Comparison of ENCODE assay signal across 10 mouse cellular contexts in the genomic region with DNA sequence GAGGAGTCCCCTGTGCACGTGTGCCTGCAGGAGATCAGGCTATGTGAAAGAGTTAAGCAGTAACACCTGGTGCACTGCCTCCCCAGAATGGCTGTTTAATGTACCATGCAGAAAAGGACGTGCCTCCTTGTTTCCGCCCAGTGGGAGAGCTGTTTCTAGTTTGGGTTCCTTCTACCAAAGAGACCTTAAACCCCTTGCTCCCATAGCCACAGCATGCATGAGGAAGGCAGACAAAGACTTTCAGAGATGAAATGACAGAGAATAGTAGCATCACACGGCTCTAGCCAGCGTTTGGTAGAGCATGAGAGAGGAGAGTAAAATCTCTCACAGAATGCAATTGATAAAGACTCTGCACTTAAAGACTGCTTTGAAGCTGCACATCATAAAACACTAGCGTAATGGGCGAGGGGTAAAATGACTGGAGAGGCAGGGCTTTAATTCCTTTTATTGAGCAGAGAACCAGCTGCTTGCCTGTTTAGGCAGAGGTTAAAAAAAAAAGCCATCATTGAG.
DNase-seq lines count a peak whose midpoint lies in the region; ATAC-seq lines count a peak whose summit lies in the region.
"Had no signal": no experiment of that assay in that cellular context is flagged by ENCODE, and none has a peak within 500 bp of the region (broad histone marks: within the 10 kb centered on the region; RNA-seq: fewer than 3 reads in every experiment).

No protein-coding gene starts in this region.

- peak; percentile 44 for DNase-seq in embryonic facial prominence, embryonic 10.5 days (ENCODE audit: low spot score)
- DNase-seq in forebrain, embryonic 14.5 days (ENCODE audit: low spot score): peak; percentile 45
- DNase-seq in limb, embryonic 10.5 days (ENCODE audit: low spot score): peak; percentile 54
- no peak for DNase-seq in layer of hippocampus, postnatal 36 days
- no peak for DNase-seq in frontal cortex, postnatal 10 days (ENCODE audit: low spot score in 2 of 2)
- no peak for DNase-seq in T-cell, adult 2 months (ENCODE audit: low spot score)
- DNase-seq: cerebellum, adult 11 months; thymus, postnatal 25 days had no signal

- H3K4me2 ChIP-seq in forebrain, embryonic 14.5 days (ENCODE audit: low read length): no peak overlapping the region
- peak overlapping the region; percentile 1; the same call in 1 of the 2 replicates for H3K4me2 ChIP-seq in neural tube, embryonic 12.5 days (replicated peaks)
- H3K4me2 ChIP-seq: heart, embryonic 13.5 days had no signal

- no peak overlapping the region for H3K9ac ChIP-seq in forebrain, embryonic 14.5 days (ENCODE audit: low read length)
- no peak overlapping the region for H3K9ac ChIP-seq in neural tube, embryonic 12.5 days
- H3K9ac ChIP-seq: heart, embryonic 13.5 days had no signal

- H3K27me3 ChIP-seq in embryonic facial prominence, embryonic 10.5 days (replicated peaks; ENCODE audit: low read depth, poor library complexity, severe bottlenecking): no peaks in the 10 kb centered on the region
- no peaks in the 10 kb centered on the region for H3K27me3 ChIP-seq in forebrain, embryonic 14.5 days (replicated peaks; ENCODE audit: control insufficient read depth, insufficient read depth, low read length)
- H3K27me3 ChIP-seq in limb, embryonic 10.5 days (ENCODE audit: low read depth, poor library complexity, severe bottlenecking): no peaks in the 10 kb centered on the region
- no peaks in the 10 kb centered on the region for H3K27me3 ChIP-seq in neural tube, embryonic 12.5 days (replicated peaks)
- H3K27me3 ChIP-seq: heart, embryonic 13.5 days had no signal

- peaks cover 19% of the 10 kb centered on the region for H3K4me1 ChIP-seq in embryonic facial prominence, embryonic 10.5 days
- no peaks in the 10 kb centered on the region for H3K4me1 ChIP-seq in forebrain, embryonic 14.5 days (ENCODE audit: control insufficient read depth, insufficient read depth, low read length)
- peaks cover 32% of the 10 kb centered on the region for H3K4me1 ChIP-seq in limb, embryonic 10.5 days
- peaks cover 4% of the 10 kb centered on the region; the same call in 1 of the 2 replicates for H3K4me1 ChIP-seq in neural tube, embryonic 12.5 days

- no peak overlapping the region for H3K4me3 ChIP-seq in embryonic facial prominence, embryonic 10.5 days
- H3K4me3 ChIP-seq in forebrain, embryonic 14.5 days (ENCODE audit: low read depth, low read length): no peak overlapping the region
- H3K4me3 ChIP-seq in limb, embryonic 10.5 days: no peak overlapping the region
- no peak overlapping the region for H3K4me3 ChIP-seq in neural tube, embryonic 12.5 days
- H3K4me3 ChIP-seq: heart, embryonic 13.5 days had no signal

- H3K9me3 ChIP-seq in embryonic facial prominence, embryonic 10.5 days: no peaks in the 10 kb centered on the region
- no peaks in the 10 kb centered on the region for H3K9me3 ChIP-seq in forebrain, embryonic 14.5 days (replicated peaks; ENCODE audit: control insufficient read depth, low read length)
- H3K9me3 ChIP-seq in limb, embryonic 10.5 days (replicated peaks): no peaks in the 10 kb centered on the region
- H3K9me3 ChIP-seq in neural tube, embryonic 12.5 days: no peaks in the 10 kb centered on the region
- H3K9me3 ChIP-seq: heart, embryonic 13.5 days had no signal

- ATAC-seq in forebrain, embryonic 14.5 days: peak; percentile 49; the same call in 1 of the 2 replicates
- peak; percentile 76; the same call in 1 of the 2 replicates for ATAC-seq in neural tube, embryonic 12.5 days (ENCODE audit: low FRiP score, low read depth)

- 36% methylated on average over 7 of the region's 7 CpGs for WGBS in embryonic facial prominence, embryonic 10.5 days
- WGBS in forebrain, embryonic 14.5 days: 10% methylated on average over 7 of the region's 7 CpGs
- WGBS in limb, embryonic 10.5 days: 26% methylated on average over 7 of the region's 7 CpGs
- WGBS in neural tube, embryonic 12.5 days: 6% methylated on average over 7 of the region's 7 CpGs

- no peaks in the 10 kb centered on the region for H3K36me3 ChIP-seq in embryonic facial prominence, embryonic 10.5 days (replicated peaks)
- no peaks in the 10 kb centered on the region for H3K36me3 ChIP-seq in forebrain, embryonic 14.5 days (ENCODE audit: control insufficient read depth, insufficient read depth, low read length)
- H3K36me3 ChIP-seq in limb, embryonic 10.5 days: no peaks in the 10 kb centered on the region
- H3K36me3 ChIP-seq in neural tube, embryonic 12.5 days: no peaks in the 10 kb centered on the region
- H3K36me3 ChIP-seq: heart, embryonic 13.5 days had no signal

- H3K27ac ChIP-seq in embryonic facial prominence, embryonic 10.5 days (replicated peaks): peak overlapping the region; percentile 57
- no peak overlapping the region for H3K27ac ChIP-seq in forebrain, embryonic 14.5 days (ENCODE audit: low read depth, low read length)
- peak overlapping the region; percentile 77 for H3K27ac ChIP-seq in limb, embryonic 10.5 days
- no peak overlapping the region for H3K27ac ChIP-seq in neural tube, embryonic 12.5 days
- H3K27ac ChIP-seq: heart, embryonic 13.5 days had no signal

Comparison
In these comparisons a context has a peak if more than half of its experiments do, and no peak if none do; other contexts are left out.
1. DNase-seq: peak in embryonic facial prominence, embryonic 10.5 days (single experiment), forebrain, embryonic 14.5 days (single experiment) and limb, embryonic 10.5 days (single experiment); none in layer of hippocampus, postnatal 36 days (0 of 2), frontal cortex, postnatal 10 days (0 of 2) and T-cell, adult 2 months (single experiment).
2. H3K27ac ChIP-seq: peak in embryonic facial prominence, embryonic 10.5 days (single experiment) and limb, embryonic 10.5 days (single experiment); none in forebrain, embryonic 14.5 days (single experiment) and neural tube, embryonic 12.5 days (single experiment).